Mouse (Mus musculus) testis, adult 2 months (tissue): ENCODE results near the gene Dicer1. TPM values are rescaled to one million over a fixed set of nuclear protein-coding genes. Genes with fewer than 3 reads are reported as not detected.

Experiments used
- H3K27ac ChIP-seq: fragments of 200-500 bp; 2 replicates; pipeline ENCODE4 v1.5.1; 2012; ENCODE audit warnings: low read depth, low read length; ENCODE audit not compliant: control insufficient read depth, insufficient read depth
- H3K27me3 ChIP-seq: fragments of 200-500 bp; 2 replicates; pipeline ENCODE4 v1.6.1; 2012; ENCODE audit warnings: mild to moderate bottlenecking, low read length, moderate library complexity; ENCODE audit not compliant: control insufficient read depth, insufficient read depth
- H3K36me3 ChIP-seq: fragments of 200-500 bp; 2 replicates; pipeline ENCODE4 v1.6.1; 2012; ENCODE audit warnings: mild to moderate bottlenecking, low read length; ENCODE audit not compliant: control insufficient read depth, insufficient read depth
- H3K4me1 ChIP-seq: fragments of 200-500 bp; 2 replicates; pipeline ENCODE4 v1.6.1; 2012; ENCODE audit warnings: low read length; ENCODE audit not compliant: control insufficient read depth, insufficient read depth
- H3K4me3 ChIP-seq: fragments of 200-500 bp; 2 replicates; pipeline ENCODE4 v1.5.1; 2012; ENCODE audit warnings: low read depth, mild to moderate bottlenecking, low read length, moderate library complexity, mixed read lengths; ENCODE audit not compliant: control insufficient read depth
- CTCF ChIP-seq: fragments of 200-500 bp; IDR thresholded peaks from 2 replicates; pipeline ENCODE4 v1.5.1; 2012; ENCODE audit warnings: low read depth, mild to moderate bottlenecking, inconsistent platforms, low read length, moderate library complexity; ENCODE audit not compliant: control insufficient read depth, insufficient read depth, insufficient replicate concordance
- POLR2A ChIP-seq: fragments of 200-500 bp; IDR thresholded peaks from 2 replicates; pipeline ENCODE4 v1.6.1; 2012; ENCODE audit warnings: low read depth, mild to moderate bottlenecking, inconsistent platforms, low read length, moderate library complexity; ENCODE audit not compliant: control insufficient read depth
- polyA plus RNA-seq: library from polyadenylated mRNA; depleted of rRNA; stranded (reverse); fragments of >200 nt; gene quantifications from 2 replicates; pipeline ENCODE4 v1.2.3, GENCODE M21; 2012

Gene Dicer1
- polyA plus RNA-seq, 1 experiment = 4.9 TPM

DNA sequence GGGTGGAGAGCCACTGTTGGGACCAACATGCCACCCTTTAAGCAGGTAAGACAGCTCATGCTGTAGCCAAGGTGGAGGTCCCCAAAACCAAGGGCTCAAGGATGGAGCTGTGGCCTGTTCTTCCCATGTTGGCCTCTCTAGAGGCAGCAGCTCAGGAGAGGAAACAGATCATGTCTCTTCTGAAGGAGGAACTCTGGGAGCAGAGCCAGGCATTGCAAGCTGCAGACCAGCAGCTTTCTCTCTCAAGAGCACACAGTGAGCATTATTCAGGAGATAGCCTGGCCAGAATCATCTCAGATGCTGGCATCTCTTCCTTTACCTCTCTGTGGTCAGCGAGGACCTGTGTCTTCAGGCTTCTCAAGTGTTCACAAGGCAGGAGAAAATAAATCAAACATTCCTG is 96.7 kb downstream of the Dicer1 start:
- TF ChIP-seq CTCF (no peak), POLR2A (no peak)
- no peak overlapping the region for H3K4me3 ChIP-seq
- H3K36me3 ChIP-seq = no peaks in the 10 kb centered on the region
- H3K4me1 ChIP-seq = peaks cover 5% of the 10 kb centered on the region
- no peaks in the 10 kb centered on the region for H3K27me3 ChIP-seq
- H3K27ac ChIP-seq = no peak overlapping the region

DNA sequence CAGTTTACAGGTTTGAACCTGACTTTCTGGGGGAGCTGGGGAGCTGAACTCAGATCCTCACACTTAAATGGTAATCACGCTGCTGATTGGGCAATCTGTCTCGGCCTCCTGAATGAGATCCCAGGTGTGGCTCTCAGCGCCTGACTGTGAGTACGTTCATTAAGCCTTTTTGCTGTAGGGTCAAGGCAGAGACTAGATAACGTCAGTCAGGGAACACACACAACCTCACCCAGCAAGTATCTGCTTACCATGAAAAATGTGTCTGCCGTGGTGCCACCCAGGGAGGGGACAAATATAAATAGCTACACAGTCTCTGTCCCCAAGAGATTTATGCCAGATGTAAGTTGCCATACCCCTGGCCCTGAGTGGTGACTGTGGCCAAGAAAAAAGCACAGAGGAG is 99.7 kb downstream of the Dicer1 start:
- peaks cover 3% of the 10 kb centered on the region for H3K4me1 ChIP-seq
- H3K27ac ChIP-seq = no peak overlapping the region
- H3K36me3 ChIP-seq = no peaks in the 10 kb centered on the region
- no peak for TF ChIP-seq CTCF
- no peak for TF ChIP-seq POLR2A
- no peak overlapping the region for H3K4me3 ChIP-seq
- no peaks in the 10 kb centered on the region for H3K27me3 ChIP-seq

DNA sequence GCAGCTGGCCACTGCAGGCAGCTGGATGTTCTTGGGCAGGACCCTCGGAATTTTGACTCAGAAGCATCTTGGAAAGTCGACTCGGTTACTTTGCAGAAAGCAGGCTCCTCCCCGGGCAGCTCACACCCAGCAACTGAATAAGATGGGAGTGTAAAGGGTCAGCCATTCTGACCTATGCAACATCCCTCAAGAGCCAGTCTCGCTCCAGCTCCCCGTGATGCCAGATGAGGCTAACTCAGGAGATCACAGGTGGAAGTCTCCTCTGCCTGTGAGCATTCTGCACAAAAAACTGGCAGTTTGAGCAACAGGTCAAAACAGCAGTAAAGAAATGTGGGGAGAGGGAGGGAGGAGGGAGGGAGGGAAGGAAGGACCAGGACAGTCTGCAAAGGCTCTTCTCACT is 100.5 kb downstream of the Dicer1 start:
- Histone ChIP-seq H3K27ac (no peak overlapping the region), H3K4me1 (no peaks in the 10 kb centered on the region), H3K27me3 (no peaks in the 10 kb centered on the region), H3K4me3 (no peak overlapping the region), H3K36me3 (no peaks in the 10 kb centered on the region)
- TF ChIP-seq CTCF = no peak

DNA sequence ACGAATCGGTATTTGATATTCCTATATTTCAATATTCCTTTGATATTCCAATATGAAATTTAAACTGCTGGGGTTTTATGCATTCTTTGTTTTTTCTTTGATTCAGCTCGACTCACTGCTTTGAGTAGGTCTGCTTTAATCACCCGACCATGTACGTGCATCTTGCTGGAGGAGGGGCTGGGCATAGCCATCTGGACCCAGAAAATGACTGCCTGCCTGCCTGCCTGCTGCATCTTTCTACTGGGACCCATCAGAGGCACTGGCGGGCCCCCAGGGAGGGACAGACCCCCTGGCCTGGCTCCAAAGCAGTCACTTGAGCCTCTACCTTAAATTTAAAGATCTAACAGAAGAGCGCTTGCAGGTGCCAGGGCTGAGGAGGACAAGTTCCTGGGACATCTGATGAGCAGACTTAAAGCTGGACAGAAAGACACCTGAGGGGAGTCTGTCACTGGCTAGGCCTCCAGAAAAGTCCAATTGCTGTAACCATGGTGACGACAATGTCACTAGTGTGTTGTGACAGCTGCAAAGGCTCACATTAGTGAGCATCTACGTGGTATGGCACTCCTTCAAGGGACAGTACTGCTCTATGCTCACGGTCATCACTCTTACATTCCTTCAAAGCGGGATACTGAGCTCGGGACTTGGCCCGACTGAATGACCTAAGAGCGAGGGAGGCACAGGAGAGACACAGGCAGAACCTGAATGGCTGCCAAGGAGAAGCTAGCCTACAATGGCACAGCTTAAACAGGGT is 101.1 kb downstream of the Dicer1 start:
- TF ChIP-seq CTCF = no peak
- no peak for TF ChIP-seq POLR2A
- Histone ChIP-seq H3K36me3 (no peaks in the 10 kb centered on the region), H3K4me3 (no peak overlapping the region), H3K27ac (no peak overlapping the region), H3K4me1 (no peaks in the 10 kb centered on the region), H3K27me3 (no peaks in the 10 kb centered on the region)

DNA sequence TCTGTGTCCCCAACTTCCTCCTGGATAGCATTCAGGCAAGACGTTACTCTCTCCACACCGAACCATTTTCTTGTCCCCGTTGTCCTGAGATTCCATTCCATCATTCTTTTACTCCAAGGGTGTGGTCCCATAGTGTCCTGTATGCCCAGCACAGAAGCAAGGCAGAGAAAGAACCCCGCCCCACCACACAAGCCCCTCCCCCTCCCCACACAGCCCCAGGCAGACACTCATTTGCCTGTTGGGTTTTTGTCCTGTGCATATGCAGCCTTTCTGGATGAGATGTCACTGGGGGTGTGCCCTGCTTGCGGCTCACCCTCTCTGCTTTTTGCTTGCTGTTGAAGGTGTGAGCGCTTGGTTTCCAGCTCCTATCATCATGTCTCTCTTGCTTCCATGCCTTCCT is 103.4 kb downstream of the Dicer1 start:
- Histone ChIP-seq H3K36me3 (no peaks in the 10 kb centered on the region), H3K27ac (no peak overlapping the region), H3K4me3 (no peak overlapping the region), H3K27me3 (no peaks in the 10 kb centered on the region), H3K4me1 (no peaks in the 10 kb centered on the region)
- no peak for TF ChIP-seq POLR2A
- no peak for TF ChIP-seq CTCF

DNA sequence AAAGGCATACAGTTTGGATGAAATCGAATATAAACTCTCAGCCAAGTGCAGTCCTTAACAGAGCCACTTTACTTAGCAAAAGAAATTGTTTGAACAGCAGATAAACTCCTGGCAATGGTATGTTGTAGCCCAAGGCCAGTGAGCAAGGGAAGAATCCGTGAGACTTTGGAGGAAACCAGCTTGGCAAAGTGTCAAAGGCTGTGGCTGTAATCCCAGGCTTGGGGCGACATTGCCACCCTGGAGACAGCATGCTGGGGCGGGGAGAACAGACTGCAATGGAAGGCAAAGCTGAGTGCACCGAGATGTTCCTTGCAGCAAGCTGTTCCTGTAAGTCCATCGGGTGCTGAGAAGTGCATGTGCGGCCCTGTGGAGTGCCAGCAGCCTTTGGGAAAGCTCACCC is 109.4 kb downstream of the Dicer1 start:
- Histone ChIP-seq H3K36me3 (no peaks in the 10 kb centered on the region), H3K27ac (no peak overlapping the region)

DNA sequence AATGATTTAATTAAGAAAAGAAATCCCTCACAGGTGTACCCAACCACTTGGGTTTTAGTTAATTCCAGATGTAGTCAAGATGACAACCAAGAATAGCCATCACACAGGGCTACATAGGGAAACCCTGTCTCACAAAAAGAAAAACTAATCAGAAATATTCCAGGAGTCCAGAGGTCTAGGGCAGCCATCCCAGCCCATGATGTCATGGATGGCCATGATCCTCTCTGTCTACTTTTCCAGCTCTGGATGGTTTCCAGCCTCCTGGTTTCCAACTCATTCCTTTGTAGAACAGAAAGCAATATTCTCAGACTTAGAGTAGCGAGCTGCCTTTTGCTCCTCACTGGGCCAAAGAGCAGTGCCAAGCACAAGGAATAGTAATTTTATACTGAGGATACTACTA is 110.8 kb downstream of the Dicer1 start:
- H3K4me3 ChIP-seq = no peak overlapping the region
- TF ChIP-seq CTCF (no peak), POLR2A (no peak)
- no peak overlapping the region for H3K27ac ChIP-seq

More for the DNA sequence above, 109.4 kb downstream of the Dicer1 start:
- Histone ChIP-seq H3K4me3 (no peak overlapping the region), H3K27me3 (no peaks in the 10 kb centered on the region; the same call in 1 of the 2 replicates), H3K4me1 (no peaks in the 10 kb centered on the region; the same call in 1 of the 2 replicates)
- TF ChIP-seq POLR2A (no peak), CTCF (no peak)

More for the DNA sequence above, 110.8 kb downstream of the Dicer1 start:
- H3K36me3 ChIP-seq = no peaks in the 10 kb centered on the region
- peaks cover 2% of the 10 kb centered on the region for H3K4me1 ChIP-seq
- H3K27me3 ChIP-seq = peaks cover 2% of the 10 kb centered on the region; the same call in 1 of the 2 replicates
